Mouse (Mus musculus) ZHBTc4 (cell line): ENCODE measurements around the gene Ugt1a6a.

ENCODE experiments used
- DNase-seq: peaks from one replicate; pipeline ENCODE4 v3.0.0-alpha.2; 2011; ENCODE audit warnings: low read depth, low spot score

Ugt1a6a gene

DNA sequence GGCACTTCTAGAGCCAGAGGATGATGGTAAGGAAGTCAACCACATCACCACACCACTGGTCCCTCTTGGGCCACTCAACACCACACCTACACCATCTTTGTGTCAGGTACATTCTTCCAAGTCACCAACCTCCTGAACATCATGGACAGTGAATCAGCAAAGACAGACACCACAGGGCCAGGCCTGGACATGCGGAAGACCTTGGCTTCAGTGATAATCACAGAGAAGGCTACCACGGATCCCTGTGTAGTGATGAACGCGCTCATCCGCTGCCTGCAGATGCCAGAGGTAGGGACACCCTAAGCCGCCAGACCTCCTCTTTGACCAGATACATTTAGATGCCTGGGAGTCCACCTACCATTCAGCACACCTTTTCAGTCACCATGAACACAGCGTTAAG is 93.5 kb downstream of the Ugt1a6a start:
- DNase-seq: no peak

DNA sequence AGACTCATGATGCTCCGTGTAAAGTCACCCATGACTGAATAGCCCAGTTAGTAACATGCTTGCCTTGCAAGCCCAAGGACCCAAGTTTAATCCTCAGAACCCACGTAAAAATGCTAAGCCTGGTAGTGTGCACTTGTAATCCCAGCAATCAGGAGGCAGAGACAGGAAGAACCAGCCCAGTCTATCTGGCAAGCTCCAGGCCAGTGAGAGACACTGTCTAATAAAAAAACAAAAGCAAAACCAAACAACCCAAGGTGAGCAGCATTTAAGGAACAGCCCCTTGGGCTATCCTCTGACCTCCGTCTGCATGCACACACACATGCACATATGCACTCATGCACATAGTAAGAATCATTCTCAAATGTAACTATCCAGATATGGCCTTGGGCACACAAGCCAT is 95.0 kb downstream of the Ugt1a6a start:
- no peak for DNase-seq

GRCm38 (mm10) chr1:88229986-88230385 is 95.4 kb downstream of the Ugt1a6a start:
- no peak for DNase-seq

DNA sequence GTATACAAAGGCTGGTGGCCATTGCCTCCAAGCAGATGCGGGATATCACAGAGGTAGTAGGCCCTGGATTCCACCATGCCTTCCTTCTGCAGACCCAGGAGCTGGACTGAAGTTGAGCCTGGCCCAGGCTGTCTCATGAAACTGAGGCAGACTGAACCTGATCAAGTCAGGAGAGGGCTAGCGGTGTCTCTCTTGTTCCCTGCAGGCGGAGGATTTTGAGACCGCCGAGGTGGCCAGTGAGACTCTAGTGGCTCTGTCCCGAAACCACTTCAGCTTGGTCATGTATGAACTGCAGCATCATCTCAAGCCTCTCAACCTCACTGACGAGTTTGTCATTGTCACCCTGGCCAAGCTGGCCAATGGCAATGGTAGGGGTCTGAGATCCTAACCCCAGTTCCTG is 95.8 kb downstream of the Ugt1a6a start:
- no peak for DNase-seq

DNA sequence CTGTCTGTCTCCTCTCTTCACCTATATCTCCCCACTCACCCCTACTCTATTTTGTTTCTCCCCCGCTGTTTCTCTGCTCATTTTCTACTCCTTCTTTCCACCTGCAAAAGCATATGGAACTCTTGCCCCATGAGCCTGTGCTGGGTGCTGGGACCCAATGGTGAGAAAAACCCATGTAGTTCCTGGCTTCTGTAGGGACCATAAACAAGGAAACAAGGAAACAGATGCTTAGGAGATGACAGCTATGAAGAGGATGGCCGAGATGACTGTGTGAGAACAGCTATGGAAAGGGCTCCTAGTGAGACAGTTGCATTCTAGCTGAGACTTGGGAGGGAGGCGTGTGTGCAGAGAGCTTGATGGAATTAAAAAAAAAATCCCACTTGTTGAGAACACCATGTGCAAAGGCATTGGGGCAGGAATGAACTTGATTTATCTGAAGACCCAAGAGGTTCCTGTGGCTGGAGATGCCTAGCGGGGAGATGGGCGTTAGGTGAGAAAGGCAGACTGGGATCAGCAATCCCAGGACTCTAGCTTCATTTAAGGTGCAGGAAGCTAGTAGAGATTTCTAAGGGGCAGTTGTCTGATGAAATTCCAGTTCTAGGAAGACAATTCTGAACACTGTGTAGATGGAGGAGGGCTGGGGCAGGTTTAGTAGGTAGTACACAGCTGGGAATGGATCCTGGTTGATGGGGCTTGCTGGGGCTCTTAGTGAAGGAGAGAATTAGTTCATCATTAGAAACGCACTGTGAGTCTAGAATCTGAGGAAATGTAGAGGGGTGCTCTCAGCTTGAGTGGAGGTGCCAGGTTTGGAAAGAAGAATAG is 96.6 kb downstream of the Ugt1a6a start:
- no peak for DNase-seq

DNA sequence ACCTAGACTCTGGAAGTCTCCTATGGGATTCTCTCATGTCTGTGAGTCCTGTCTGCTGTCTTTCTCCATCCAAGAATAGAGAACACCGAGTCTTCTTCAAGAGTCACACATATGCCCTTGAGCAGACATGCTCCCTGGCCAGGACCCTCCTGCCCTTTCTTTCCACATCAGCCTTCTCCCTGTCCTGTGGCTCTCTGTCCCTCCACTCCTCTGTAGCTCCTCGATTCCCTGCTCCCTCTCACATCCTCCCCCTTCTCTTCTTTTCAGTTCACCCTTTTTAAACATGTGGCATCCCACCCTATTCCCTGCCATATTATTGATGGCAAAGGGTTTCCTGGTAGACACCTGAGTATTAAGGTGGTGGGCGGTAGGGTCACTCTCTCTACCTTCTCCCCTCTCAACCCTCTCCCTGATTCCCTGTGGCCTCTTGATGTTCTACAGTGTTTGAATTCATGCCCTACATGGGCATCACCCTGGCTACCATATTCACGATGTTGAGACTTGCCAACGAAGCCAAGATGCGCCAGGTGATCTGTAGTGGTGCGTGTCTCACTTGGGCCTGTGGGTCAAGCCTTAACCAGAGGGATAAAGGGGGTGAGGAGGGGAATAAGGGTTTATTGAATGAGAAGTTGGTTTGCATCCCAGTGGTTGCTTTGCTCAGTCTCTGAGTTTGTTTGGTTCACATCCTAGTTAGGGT is 97.3 kb downstream of the Ugt1a6a start:
- no peak for DNase-seq

DNA sequence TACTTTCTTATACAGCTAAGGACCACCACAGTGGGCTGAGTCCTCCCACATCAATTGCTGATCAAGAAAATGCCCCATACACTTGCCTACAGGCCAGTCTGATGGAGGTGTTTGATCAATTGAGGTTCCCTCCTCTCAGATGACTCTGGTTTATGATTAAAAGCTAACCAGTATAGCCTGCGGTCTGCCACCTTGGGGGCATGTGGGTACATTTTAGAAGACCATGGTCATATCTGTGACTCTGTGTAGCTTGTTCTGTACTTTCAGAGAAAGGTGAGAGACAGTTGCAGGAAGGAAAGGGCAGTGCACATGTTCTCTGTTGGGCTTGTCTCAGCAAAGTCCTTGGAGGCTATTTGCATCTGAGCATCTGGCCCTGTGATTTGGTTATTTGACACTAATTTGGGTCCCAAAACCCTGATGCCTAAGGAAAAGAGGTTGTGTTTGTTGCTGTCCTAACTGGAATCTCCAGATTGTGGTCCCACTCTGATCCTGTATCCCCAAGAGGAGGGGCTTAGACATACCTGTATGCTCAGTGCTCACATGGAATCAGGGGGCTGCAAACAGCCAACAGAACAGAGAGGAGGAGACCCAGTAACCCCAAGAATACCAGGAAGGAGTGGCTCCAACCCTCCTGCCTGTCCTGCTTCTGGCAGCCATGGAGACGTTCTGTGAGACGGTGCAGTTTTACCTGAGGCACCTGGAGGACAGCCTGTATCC is 98.2 kb downstream of the Ugt1a6a start:
- DNase-seq: no peak

DNA sequence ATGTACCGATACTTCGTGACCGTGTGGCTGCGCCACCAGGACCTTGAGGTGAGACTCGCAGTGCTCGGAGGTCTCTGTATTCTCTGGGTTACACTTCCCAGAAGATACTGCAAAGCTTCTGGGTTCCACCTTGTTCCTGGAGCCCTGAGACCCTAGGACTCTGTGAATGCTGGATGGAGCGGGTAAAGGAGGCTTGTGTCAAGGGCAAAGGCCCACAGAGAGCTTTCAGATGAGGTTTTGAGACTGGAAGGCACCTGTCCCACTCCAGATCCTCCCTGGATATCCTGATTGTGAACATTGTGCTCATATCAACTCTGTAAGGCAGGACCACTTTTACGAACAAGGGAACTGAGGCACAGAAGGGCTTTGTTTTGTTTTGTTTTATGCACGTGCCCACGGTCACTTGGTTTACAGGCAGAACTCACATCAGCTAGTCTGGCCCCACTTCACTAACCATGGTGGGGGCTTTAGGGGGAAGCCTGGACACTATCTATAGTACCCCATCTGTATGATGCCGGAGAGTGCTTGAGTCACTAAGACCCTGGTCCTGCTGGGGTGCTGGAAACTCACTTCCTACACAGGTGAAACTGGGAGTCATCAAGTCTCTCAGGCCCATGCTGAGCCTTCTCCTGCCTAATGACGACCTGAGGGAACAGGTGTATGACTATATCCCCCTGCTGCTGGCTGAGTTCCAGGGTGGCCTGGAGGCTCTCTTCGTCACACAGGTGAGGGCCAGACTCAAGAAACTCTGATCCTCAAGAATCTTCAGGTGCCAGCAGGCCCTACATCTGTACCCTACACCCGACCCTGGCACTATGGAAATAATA is 99.0 kb downstream of the Ugt1a6a start:
- no peak for DNase-seq

DNA sequence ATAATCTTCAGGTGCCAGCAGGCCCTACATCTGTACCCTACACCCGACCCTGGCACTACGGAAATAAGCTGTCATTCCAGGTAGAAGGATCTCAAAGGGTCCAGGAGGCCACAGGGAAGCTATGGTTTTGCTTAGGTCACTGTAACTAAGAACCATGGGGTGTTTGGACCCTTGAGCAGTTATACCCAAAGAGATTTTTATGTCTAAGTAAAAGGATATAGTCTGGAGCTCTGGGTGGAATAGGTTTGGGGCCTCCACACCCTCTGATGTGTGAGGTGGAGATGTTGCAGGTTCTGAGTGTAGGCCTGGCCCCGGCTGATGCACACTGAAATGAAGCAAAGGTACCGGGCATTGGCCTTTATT is 99.6 kb downstream of the Ugt1a6a start:
- DNase-seq: no peak

GRCm38 (mm10) chr1:88234646-88235045 is 100.0 kb downstream of the Ugt1a6a start:
- DNase-seq: no peak

GRCm38 (mm10) chr1:88235046-88235893 is 100.7 kb downstream of the Ugt1a6a start:
- no peak for DNase-seq

DNA sequence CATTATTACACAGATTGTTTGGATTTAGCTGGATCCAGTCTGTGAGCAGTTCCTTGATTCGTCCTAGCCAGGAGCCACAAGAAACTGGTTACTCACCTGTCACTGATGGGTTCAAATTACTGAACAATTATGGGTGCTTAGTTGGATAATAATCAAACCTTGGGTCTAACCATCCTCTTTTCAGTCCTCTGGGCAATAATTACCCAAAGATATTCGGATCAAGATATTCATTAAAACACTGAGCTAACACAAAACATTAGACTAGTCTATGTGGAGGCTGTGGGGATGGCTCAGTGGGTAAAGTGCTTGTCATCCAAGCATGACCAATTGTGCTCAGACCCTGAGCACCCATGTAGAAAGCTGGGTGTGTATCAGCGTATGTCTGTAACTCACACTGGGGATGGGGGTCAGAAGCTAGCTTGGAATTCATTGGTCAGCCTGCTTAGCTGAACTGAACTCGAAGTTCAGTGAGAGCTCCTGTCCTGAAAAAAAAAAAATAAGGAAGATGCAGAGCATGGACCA is 101.3 kb downstream of the Ugt1a6a start:
- DNase-seq: no peak

DNA sequence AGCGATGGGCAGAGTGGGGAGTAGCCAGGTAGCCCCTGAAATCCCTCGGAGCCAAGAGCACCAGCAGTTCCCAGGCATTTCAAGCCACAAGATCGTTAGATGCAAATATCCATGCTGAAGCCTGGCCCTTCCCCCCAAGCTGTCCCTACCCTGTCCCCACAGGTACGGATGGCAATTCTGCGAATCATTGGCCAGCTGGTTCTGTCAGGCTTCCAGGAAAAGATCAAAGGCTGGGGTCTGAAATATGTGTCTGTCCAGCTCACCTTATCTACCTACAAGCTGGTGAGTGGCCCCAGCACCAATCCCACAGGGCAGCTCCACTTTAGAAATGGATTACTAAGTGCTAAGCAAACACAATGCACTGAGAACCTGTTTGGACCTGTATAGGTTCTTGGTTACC is 102.7 kb downstream of the Ugt1a6a start:
- DNase-seq: no peak

- DNase-seq: no peak
Observed at GRCm38 (mm10) chr1:88238771-88239170, 104.2 kb downstream of the Ugt1a6a start.

- no peak for DNase-seq
Observed at GRCm38 (mm10) chr1:88240072-88240471, 105.5 kb downstream of the Ugt1a6a start.

- DNase-seq: no peak
Observed at GRCm38 (mm10) chr1:88240579-88240978, 106.0 kb downstream of the Ugt1a6a start.

DNA sequence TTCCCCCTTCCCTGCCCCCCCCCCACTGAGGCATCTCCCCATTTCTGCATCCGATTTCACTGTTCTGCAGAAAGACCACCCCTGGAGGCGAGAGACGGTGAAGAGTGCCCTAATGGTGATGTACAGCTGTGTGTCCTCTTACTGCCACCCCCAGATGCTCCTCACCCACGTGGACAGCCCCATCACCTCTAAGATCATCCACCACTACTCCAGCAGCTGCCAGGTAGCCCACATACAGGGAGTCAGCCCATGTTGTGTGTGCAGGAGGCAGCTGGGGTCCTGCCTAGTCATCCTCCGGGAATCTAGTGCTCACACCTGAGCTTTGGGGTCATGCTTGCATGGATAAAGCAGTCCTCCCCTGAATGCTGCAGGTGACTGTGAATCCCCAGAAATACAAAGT is 109.3 kb downstream of the Ugt1a6a start:
- no peak for DNase-seq

DNA sequence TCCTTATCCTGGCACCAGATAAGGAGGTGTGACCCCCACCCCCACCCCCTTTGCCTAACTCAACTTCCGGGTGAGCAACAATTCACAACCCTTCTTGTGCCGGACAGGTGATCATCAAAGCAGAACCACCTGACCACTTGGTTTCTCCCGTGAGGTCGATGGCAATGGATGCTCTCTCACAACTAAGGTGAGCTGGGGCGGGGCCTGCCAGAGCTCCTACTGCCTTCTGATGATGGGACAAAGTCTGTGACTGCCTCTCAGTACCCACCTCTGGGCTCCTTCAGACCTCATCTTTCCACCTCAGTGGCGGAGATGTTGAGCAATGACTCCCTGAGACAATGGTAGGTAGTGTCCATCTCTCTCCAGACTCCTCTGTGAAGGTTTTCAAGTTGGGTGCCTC is 111.3 kb downstream of the Ugt1a6a start:
- DNase-seq: no peak

DNA sequence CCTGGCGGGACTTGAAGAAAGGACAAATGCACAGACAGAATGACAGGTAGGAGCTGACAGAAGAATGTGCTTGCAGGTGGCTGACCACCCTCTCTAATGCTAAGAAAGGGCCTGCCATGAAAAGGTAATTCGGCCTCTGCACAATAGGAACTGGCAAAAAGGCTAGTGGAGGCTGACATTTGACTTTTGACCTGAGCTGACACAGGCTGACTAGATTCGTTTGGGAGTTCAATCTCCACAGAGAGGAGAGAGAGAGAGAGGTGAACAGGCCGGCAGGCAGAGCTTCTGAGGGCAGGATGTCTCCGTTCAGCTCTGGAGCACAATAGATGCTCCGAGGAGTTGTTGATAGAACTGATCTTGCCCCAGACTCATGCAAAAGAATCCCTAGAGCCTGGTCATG is 111.8 kb downstream of the Ugt1a6a start:
- no peak for DNase-seq

GRCm38 (mm10) chr1:88247660-88248059 is 113.1 kb downstream of the Ugt1a6a start:
- no peak for DNase-seq

- no peak for DNase-seq
Observed at GRCm38 (mm10) chr1:88248658-88249057, 114.0 kb downstream of the Ugt1a6a start.
